In the genomic region with DNA sequence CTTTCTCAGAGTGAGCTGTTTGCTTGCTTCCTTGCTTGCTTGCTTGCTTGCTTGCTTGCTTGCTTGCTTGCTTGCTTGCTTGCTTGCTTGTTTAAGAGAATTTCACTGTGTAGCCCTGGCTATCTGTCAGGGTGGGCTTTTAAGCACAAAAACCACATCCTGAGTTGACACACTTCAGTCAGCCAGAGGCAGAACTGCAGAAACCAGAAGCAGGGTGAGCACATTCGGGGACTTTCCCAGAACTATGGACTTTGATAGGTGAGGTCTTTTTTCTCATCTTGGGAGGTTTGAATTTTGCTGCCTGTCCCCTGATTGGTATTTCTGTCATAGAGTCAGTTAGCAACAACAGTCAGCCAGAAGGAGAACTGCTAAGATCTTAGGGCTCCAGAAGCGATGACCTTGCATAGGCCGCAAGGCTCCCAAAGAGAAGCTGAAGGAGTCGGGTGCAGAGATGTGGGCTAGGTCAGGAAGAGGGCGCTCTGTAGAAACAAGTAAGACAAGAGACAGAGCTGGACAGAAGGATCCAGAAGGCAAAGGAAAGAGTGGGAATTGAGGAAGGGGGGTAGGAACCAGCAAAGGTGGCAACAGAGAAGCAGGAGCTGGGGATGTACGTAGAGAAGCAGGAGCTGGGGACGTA, we compare ENCODE assay signal across 1 mouse cellular context.
TF ChIP-seq lines count a peak whose summit lies in the region.

No protein-coding gene starts in this region.

TF ChIP-seq in CH12.LX, 34 proteins besides CTCF, POLR2A, EP300 and RAD21:
- no peak for TF ChIP-seq ZNF384 (IDR thresholded peaks at IDR 0.05; ENCODE audit: low read depth, low read length)
- peak; percentile 57 for TF ChIP-seq ETS1 (conservative IDR thresholded peaks at IDR 0.05; ENCODE audit: low read depth, low read length)
- TF ChIP-seq SIN3A (IDR thresholded peaks at IDR 0.05; ENCODE audit: low read length), result 0 out of 2 replicates have a peak, but pooled peaks have one; percentile 1
- TF ChIP-seq IRF4 (IDR thresholded peaks at IDR 0.05; ENCODE audit: low read depth, low read length), result no peak
- TF ChIP-seq NRF1 (IDR thresholded peaks at IDR 0.05; ENCODE audit: low read depth, low read length), result no peak
- TF ChIP-seq BHLHE40 (IDR thresholded peaks at IDR 0.05; ENCODE audit: low read depth, low read length), result peak; percentile 82
- no peak for TF ChIP-seq ZKSCAN1 (IDR thresholded peaks at IDR 0.05; ENCODE audit: borderline replicate concordance, low read depth, low read length)
- TF ChIP-seq USF1 (IDR thresholded peaks at IDR 0.05; ENCODE audit: low read depth, low read length), result no peak
- TF ChIP-seq TBP (conservative IDR thresholded peaks at IDR 0.05; ENCODE audit: low read depth, low read length), result 0 out of 2 replicates have a peak, but pooled peaks have one; percentile 25
TF ChIP-seq in CH12.LX: peak in this region for 4.
